Mouse (Mus musculus): Measurements from ENCODE around the gene Edil3. TPM values are rescaled to one million over a fixed set of nuclear protein-coding genes. Genes with fewer than 3 reads are reported as not detected.
A peak's percentile ranks its signal among the peaks of the same experiment; 100 is the strongest.

Gene Edil3
- polyA plus RNA-seq, 1 experiment from 2014 or later, result 36.3 TPM

- Histone ChIP-seq H3K9me3 (ENCODE audit: control insufficient read depth, low read length) (no peaks in the 10 kb centered on the region), H3K4me2 (peak overlapping the region; percentile 96), H3K36me3 (ENCODE audit: control insufficient read depth, insufficient read depth, low read length) (no peaks in the 10 kb centered on the region), H3K4me3 (ENCODE audit: low read depth, low read length) (peak overlapping the region; percentile 75), H3K4me1 (ENCODE audit: control insufficient read depth, insufficient read depth, low read length) (peaks cover 9% of the 10 kb centered on the region), H3K27ac (ENCODE audit: low read depth, low read length) (no peak overlapping the region; the same call in 1 of the 2 replicates), H3K27me3 (ENCODE audit: control insufficient read depth, insufficient read depth, low read length) (no peaks in the 10 kb centered on the region), H3K9ac (ENCODE audit: low read length) (peak overlapping the region; percentile 97)
- 9% methylated on average over 10 of the region's 10 CpGs for WGBS
- DNase-seq (ENCODE audit: low spot score, missing footprints), result peak; percentile 94
- 0 out of 2 replicates have a peak, but pooled peaks have one; percentile 12 for ATAC-seq (ENCODE audit: low FRiP score)
These were observed 1.8 kb downstream of the Edil3 start for GRCm38 (mm10) chr13:88822976-88823521.

DNA sequence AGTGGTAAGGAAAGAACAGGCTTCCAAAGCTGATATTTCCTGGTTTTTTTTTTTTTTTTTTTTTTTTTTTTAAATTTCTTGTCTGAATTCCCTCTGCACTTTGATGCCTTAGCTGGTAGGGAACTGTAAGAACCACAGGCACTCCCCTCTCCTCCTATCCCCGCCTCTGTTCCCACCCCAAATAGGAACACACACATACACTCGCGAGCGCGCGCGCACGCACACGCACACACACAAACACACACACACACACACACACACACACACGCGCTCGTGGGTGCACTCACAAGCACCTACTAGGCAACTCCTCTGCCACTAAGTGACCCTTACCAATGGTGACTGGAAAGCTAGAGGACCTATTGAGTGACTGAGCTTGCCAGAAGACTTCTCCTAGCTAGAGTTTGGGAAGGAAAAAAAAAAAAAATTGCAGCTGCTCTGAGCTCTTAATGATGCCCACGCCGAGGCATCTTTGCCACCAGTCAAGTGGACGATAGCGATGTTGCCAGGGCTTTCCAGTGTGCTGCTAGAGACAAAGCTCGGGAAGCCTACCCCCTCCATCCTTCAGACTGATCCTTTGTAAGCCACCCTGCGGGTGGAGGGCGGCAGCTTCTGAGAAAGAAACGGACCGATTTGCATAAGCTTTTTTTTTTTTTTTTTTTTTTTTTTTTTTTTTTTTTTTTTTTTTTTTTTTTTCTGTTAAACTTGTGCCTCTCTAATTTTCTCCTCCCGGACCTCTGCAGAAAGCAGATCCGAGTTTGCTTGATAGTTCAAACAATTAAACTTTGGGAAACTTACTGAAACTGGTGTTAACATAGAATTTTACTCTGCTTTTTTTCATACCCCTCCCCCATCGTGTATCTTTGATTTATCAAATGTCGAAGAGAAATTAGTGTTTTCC is 2.5 kb downstream of the Edil3 start:
- no peaks in the 10 kb centered on the region for H3K36me3 ChIP-seq (ENCODE audit: control insufficient read depth, insufficient read depth, low read length)
- H3K27me3 ChIP-seq (ENCODE audit: control insufficient read depth, insufficient read depth, low read length), result no peaks in the 10 kb centered on the region
- H3K4me1 ChIP-seq (ENCODE audit: control insufficient read depth, insufficient read depth, low read length), result peaks cover 9% of the 10 kb centered on the region
- peak; percentile 82 for ATAC-seq (ENCODE audit: low FRiP score)
- peak overlapping the region; percentile 75 for H3K4me3 ChIP-seq (ENCODE audit: low read depth, low read length)
- no peaks in the 10 kb centered on the region for H3K9me3 ChIP-seq (ENCODE audit: control insufficient read depth, low read length)
- H3K27ac ChIP-seq (ENCODE audit: low read depth, low read length), result peak overlapping the region; percentile 71
- 0% methylated on average over 25 of the region's 25 CpGs for WGBS
- peak overlapping the region; percentile 96 for H3K4me2 ChIP-seq
- DNase-seq (ENCODE audit: low spot score, missing footprints), result peak; percentile 97
- H3K9ac ChIP-seq (ENCODE audit: low read length), result peak overlapping the region; percentile 97

GRCm38 (mm10) chr13:88824441-88824840 is 3.2 kb downstream of the Edil3 start:
- no peak overlapping the region for H3K27ac ChIP-seq (ENCODE audit: low read depth, low read length)
- peak; percentile 85 for DNase-seq (ENCODE audit: low spot score, missing footprints)
- 13% methylated on average over 4 of the region's 4 CpGs for WGBS
- no peaks in the 10 kb centered on the region for H3K9me3 ChIP-seq (ENCODE audit: control insufficient read depth, low read length)
- H3K9ac ChIP-seq (ENCODE audit: low read length), result no peak overlapping the region
- peaks cover 9% of the 10 kb centered on the region for H3K4me1 ChIP-seq (ENCODE audit: control insufficient read depth, insufficient read depth, low read length)
- no peak for ATAC-seq (ENCODE audit: low FRiP score)
- H3K4me2 ChIP-seq, result peak overlapping the region; percentile 96
- peak overlapping the region; percentile 75; the same call in 1 of the 2 replicates for H3K4me3 ChIP-seq (ENCODE audit: low read depth, low read length)
- no peaks in the 10 kb centered on the region for H3K27me3 ChIP-seq (ENCODE audit: control insufficient read depth, insufficient read depth, low read length)
- no peaks in the 10 kb centered on the region for H3K36me3 ChIP-seq (ENCODE audit: control insufficient read depth, insufficient read depth, low read length)

DNA sequence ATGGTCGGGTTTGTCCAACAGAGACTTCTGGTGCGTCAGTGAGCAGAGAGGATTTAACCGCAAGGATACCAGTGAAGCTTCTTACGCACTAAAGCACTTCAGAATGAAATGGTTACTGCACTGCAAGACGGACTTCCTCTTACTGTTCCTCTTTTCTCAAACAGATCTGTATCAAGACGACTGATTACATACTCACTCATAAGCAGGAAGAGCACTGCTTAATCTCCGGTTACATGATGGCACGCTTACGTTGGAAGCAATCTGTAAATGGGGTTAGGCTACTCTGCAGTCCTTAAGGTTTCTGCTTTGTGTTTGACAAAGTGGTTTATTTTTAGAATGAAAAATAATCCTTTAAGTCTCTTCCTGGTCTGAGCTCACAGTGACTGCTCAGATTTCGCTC is 7.1 kb downstream of the Edil3 start:
- no peak overlapping the region for H3K4me3 ChIP-seq (ENCODE audit: low read depth, low read length)
- peaks cover 2% of the 10 kb centered on the region; the same call in 1 of the 2 replicates for H3K4me1 ChIP-seq (ENCODE audit: control insufficient read depth, insufficient read depth, low read length)
- ATAC-seq (ENCODE audit: low FRiP score), result no peak
- H3K9ac ChIP-seq (ENCODE audit: low read length), result no peak overlapping the region
- H3K36me3 ChIP-seq (ENCODE audit: control insufficient read depth, insufficient read depth, low read length), result no peaks in the 10 kb centered on the region
- WGBS, result 65% methylated on average over 10 of the region's 10 CpGs
- H3K27me3 ChIP-seq (ENCODE audit: control insufficient read depth, insufficient read depth, low read length), result no peaks in the 10 kb centered on the region
- no peaks in the 10 kb centered on the region for H3K9me3 ChIP-seq (ENCODE audit: control insufficient read depth, low read length)
- H3K4me2 ChIP-seq, result no peak overlapping the region
- DNase-seq (ENCODE audit: low spot score, missing footprints), result peak; percentile 81
- H3K27ac ChIP-seq (ENCODE audit: low read depth, low read length), result no peak overlapping the region

DNA sequence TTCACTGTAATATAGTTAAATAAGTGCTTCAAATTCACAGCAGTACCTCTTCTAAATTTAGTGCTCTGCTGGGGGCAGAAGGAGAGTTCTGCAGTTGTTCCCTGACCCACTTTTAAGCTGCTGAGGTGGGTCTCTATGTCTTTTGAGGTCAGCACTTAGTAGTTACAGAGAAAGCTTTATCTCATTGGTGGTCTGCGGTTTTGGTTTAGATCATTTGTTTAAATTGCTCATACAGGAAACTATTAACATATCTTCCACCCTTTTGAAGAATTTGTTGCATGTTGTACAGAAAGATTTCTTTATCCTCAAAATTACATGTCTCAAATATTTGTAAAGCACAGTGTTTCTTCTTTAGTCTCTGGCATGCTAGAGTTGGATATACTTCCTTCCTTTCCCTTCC is 12.5 kb downstream of the Edil3 start:
- H3K4me3 ChIP-seq (ENCODE audit: low read depth, low read length), result no peak overlapping the region
- no peaks in the 10 kb centered on the region for H3K27me3 ChIP-seq (ENCODE audit: control insufficient read depth, insufficient read depth, low read length)
- H3K27ac ChIP-seq (ENCODE audit: low read depth, low read length), result no peak overlapping the region
- no peak overlapping the region for H3K9ac ChIP-seq (ENCODE audit: low read length)
- ATAC-seq (ENCODE audit: low FRiP score), result no peak
- no peaks in the 10 kb centered on the region for H3K9me3 ChIP-seq (ENCODE audit: control insufficient read depth, low read length)
- H3K4me1 ChIP-seq (ENCODE audit: control insufficient read depth, insufficient read depth, low read length), result no peaks in the 10 kb centered on the region
- no peaks in the 10 kb centered on the region for H3K36me3 ChIP-seq (ENCODE audit: control insufficient read depth, insufficient read depth, low read length)
- no peak overlapping the region for H3K4me2 ChIP-seq
- WGBS, result 88% methylated on average over 1 of the region's 1 CpGs
- DNase-seq (ENCODE audit: low spot score, missing footprints), result peak; percentile 23

DNA sequence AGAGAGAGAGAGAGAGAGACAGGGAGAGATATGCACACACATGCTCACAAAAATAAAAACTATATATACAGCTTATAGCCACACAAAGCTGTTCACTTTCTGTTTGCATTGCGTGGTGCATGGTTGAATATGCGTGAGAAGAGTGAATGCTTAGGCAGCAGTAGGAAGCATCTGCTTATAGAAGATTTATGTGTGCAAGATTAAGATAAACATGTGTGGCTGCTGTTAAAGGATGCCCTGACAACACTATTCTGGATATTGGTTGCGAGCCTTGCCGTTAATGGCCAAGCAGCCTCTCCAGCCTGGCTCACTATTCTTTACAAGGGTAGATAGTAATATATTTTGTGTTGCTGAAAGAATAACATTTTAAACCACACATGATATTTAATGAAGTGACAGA is 28.5 kb downstream of the Edil3 start:
- H3K9me3 ChIP-seq (ENCODE audit: control insufficient read depth, low read length), result no peaks in the 10 kb centered on the region
- H3K9ac ChIP-seq (ENCODE audit: low read length), result no peak overlapping the region
- no peak overlapping the region for H3K4me3 ChIP-seq (ENCODE audit: low read depth, low read length)
- ATAC-seq (ENCODE audit: low FRiP score) (no peak), DNase-seq (ENCODE audit: low spot score, missing footprints) (peak; percentile 74)
- no peak overlapping the region for H3K4me2 ChIP-seq
- no peaks in the 10 kb centered on the region for H3K27me3 ChIP-seq (ENCODE audit: control insufficient read depth, insufficient read depth, low read length)
- 87% methylated on average over 4 of the region's 4 CpGs for WGBS
- H3K4me1 ChIP-seq (ENCODE audit: control insufficient read depth, insufficient read depth, low read length), result no peaks in the 10 kb centered on the region
- no peak overlapping the region for H3K27ac ChIP-seq (ENCODE audit: low read depth, low read length)
- no peaks in the 10 kb centered on the region for H3K36me3 ChIP-seq (ENCODE audit: control insufficient read depth, insufficient read depth, low read length)

GRCm38 (mm10) chr13:88879960-88880359 is 58.7 kb downstream of the Edil3 start:
- Histone ChIP-seq H3K4me2 (no peak overlapping the region), H3K36me3 (ENCODE audit: control insufficient read depth, insufficient read depth, low read length) (no peaks in the 10 kb centered on the region), H3K9me3 (ENCODE audit: control insufficient read depth, low read length) (no peaks in the 10 kb centered on the region), H3K27ac (ENCODE audit: low read depth, low read length) (no peak overlapping the region), H3K4me1 (ENCODE audit: control insufficient read depth, insufficient read depth, low read length) (no peaks in the 10 kb centered on the region), H3K4me3 (ENCODE audit: low read depth, low read length) (no peak overlapping the region), H3K27me3 (ENCODE audit: control insufficient read depth, insufficient read depth, low read length) (no peaks in the 10 kb centered on the region), H3K9ac (ENCODE audit: low read length) (no peak overlapping the region)
- DNase-seq (ENCODE audit: low spot score, missing footprints), result no peak
- WGBS, result 96% methylated on average over 2 of the region's 2 CpGs
- no peak for ATAC-seq (ENCODE audit: low FRiP score)

GRCm38 (mm10) chr13:88890728-88891127 is 69.5 kb downstream of the Edil3 start:
- Histone ChIP-seq H3K4me3 (ENCODE audit: low read depth, low read length) (no peak overlapping the region), H3K4me1 (ENCODE audit: control insufficient read depth, insufficient read depth, low read length) (no peaks in the 10 kb centered on the region), H3K9me3 (ENCODE audit: control insufficient read depth, low read length) (no peaks in the 10 kb centered on the region), H3K9ac (ENCODE audit: low read length) (no peak overlapping the region), H3K27me3 (ENCODE audit: control insufficient read depth, insufficient read depth, low read length) (no peaks in the 10 kb centered on the region), H3K27ac (ENCODE audit: low read depth, low read length) (no peak overlapping the region), H3K36me3 (ENCODE audit: control insufficient read depth, insufficient read depth, low read length) (no peaks in the 10 kb centered on the region), H3K4me2 (no peak overlapping the region)
- ATAC-seq (ENCODE audit: low FRiP score), result no peak
- DNase-seq (ENCODE audit: low spot score, missing footprints), result no peak
- 75% methylated on average over 3 of the region's 3 CpGs for WGBS

- H3K27ac ChIP-seq (ENCODE audit: low read depth, low read length), result no peak overlapping the region
- WGBS, result 93% methylated on average over 3 of the region's 3 CpGs
- no peaks in the 10 kb centered on the region for H3K27me3 ChIP-seq (ENCODE audit: control insufficient read depth, insufficient read depth, low read length)
- no peak overlapping the region for H3K4me2 ChIP-seq
- H3K9ac ChIP-seq (ENCODE audit: low read length), result no peak overlapping the region
- H3K36me3 ChIP-seq (ENCODE audit: control insufficient read depth, insufficient read depth, low read length), result no peaks in the 10 kb centered on the region
- H3K4me1 ChIP-seq (ENCODE audit: control insufficient read depth, insufficient read depth, low read length), result no peaks in the 10 kb centered on the region
- H3K9me3 ChIP-seq (ENCODE audit: control insufficient read depth, low read length), result no peaks in the 10 kb centered on the region
- H3K4me3 ChIP-seq (ENCODE audit: low read depth, low read length), result no peak overlapping the region
- no peak for ATAC-seq (ENCODE audit: low FRiP score)
- DNase-seq (ENCODE audit: low spot score, missing footprints), result no peak
These were observed 78.8 kb downstream of the Edil3 start for GRCm38 (mm10) chr13:88900046-88900445.
